Mouse (Mus musculus) myocyte (in vitro differentiated cells): ENCODE results near the gene Cib4.

Experiments
- MAX ChIP-seq: IDR thresholded peaks from one replicate; pipeline ENCODE4 v1.6.1; 2011; ENCODE audit warnings: low read depth, mild to moderate bottlenecking, control low read depth
- MYOD1 ChIP-seq, 3 experiments: IDR thresholded peaks; one replicate each; pipeline ENCODE4 v1.6.1; 2011; ENCODE audit warnings: control low read depth in 2 of 3, low read depth in 2 of 3, mild to moderate bottlenecking in 2 of 3, moderate library complexity in 1 of 3; ENCODE audit not compliant: insufficient read length in 2 of 3, control insufficient read depth in 1 of 3
- MYOG ChIP-seq, 3 experiments: IDR thresholded peaks; one replicate each; pipeline ENCODE4 v1.6.1; 2011; ENCODE audit warnings: control low read depth in 2 of 3, low read depth in 2 of 3, mild to moderate bottlenecking in 2 of 3; ENCODE audit not compliant: insufficient read length in 2 of 3, control insufficient read depth in 1 of 3, insufficient read depth in 1 of 3
- POLR2A ChIP-seq: IDR thresholded peaks from one replicate; pipeline ENCODE4 v1.6.1; 2011; ENCODE audit warnings: low read depth, mild to moderate bottlenecking, control low read depth, moderate library complexity; ENCODE audit not compliant: insufficient read length
- TCF3 ChIP-seq: IDR thresholded peaks from one replicate; pipeline ENCODE4 v1.6.1; 2011; ENCODE audit warnings: low read depth, control low read depth; ENCODE audit not compliant: insufficient read length
- USF1 ChIP-seq: IDR thresholded peaks from one replicate; pipeline ENCODE4 v1.6.1; 2011; ENCODE audit warnings: low read depth, mild to moderate bottlenecking, control low read depth, moderate library complexity

DNA sequence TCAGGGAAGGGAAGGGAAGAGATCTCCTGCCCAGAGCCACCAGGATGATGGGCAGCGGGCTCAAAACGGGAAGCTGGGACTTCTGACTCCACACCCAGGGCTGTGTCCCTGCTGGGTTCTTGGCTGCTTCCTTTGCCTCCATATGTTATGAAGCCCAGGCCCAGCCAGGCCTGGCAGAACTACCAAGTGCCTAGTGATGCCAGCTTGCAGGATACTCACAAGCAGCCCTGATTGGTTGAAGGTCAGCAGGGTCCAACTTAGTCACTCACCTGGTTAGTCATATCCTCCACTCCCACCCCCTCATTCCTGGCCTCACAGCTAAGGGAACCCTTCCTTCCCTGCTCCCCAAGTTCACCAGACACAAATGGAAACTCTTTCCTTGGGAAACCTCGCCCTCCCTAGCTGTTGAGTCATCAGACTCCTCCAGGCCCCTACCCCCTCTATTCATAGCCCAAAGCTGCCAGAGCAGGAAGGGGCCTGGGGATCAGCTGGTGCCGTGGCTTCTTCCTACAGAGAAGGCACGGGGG is 45.6 kb upstream of the Cib4 start:
- TF ChIP-seq MAX (no peak), POLR2A (no peak), MYOD1 (IDR thresholded peaks at IDR 0.05; ENCODE audit: control insufficient read depth in 1 of 3, insufficient read length in 2 of 3, low read depth in 2 of 3) (no peak), TCF3 (no peak), MYOG (IDR thresholded peaks at IDR 0.05; ENCODE audit: control insufficient read depth in 1 of 3, insufficient read depth in 1 of 3, insufficient read length in 2 of 3, low read depth in 2 of 3) (no peak), USF1 (no peak)
